Mouse (Mus musculus) C2C12 (cell line): ENCODE data around the gene Cntnap2.

Experiments used
- CTCF ChIP-seq: IDR thresholded peaks from one replicate; pipeline ENCODE4 v1.5.1; 2011; ENCODE audit not compliant: control insufficient read depth, insufficient read depth, insufficient read length
- MYOD1 ChIP-seq: IDR thresholded peaks from one replicate; pipeline ENCODE4 v1.6.1; 2011; ENCODE audit warnings: low read depth; ENCODE audit not compliant: control insufficient read depth, insufficient read length
- MYOG ChIP-seq: IDR thresholded peaks from one replicate; pipeline ENCODE4 v1.6.1; 2011; ENCODE audit not compliant: control insufficient read depth, insufficient read length; ENCODE audit errors: extremely low read depth

GRCm38 (mm10) chr6:47323169-47323835 is 2264.1 kb downstream of the Cntnap2 start:
- TF ChIP-seq MYOD1 = no peak
- no peak for TF ChIP-seq CTCF
- no peak for TF ChIP-seq MYOG
